Mouse (Mus musculus): ENCODE results near the gene Arhgef10l.

The Arhgef10l gene

DNA sequence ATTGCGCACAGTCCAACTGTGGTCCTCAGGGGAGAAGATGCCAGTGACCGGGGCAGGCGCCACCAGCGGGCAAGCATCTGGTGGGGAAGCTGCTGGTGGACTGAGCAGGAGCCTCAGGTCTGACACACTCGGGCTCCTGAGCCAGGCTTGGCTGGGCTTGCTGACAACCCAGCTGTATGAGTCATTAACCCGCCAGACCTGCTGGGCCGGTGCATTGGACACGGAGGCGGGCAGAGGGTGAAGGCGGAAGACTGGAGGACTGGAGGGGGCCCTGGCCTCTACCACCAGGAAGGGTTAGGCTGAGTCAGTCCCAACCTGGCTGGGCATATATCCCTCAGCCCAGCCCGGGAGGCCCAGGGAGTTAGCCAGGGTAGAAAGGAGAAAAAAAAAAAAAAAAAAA is at the start of gene Arhgef10l:
Arhgef10l (minus strand) TSS at position 253 of the 400 bp plus-strand sequence.
- DNase-seq (ENCODE audit: low read depth, low spot score) = no peak

DNA sequence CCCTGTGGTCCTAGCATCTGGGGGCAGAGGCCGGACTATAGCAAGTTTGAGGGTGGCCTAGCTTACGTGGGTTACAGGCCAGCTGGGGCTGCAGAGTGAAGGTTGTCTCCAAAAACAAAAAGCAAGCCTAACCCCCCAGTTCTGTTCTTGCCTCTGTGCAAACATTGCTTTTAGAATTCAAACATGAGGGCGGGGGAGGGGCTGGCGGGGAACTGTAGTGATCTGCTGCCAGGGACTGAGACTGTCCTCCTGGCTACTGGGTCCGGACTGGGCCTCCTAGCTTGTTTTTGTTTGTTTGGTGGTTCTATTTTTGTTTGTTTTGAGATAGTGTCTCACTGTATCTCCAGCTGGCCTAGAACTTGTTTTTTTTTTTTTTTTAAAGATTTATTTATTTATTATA is 48.8 kb upstream of the Arhgef10l start:
- no peak for DNase-seq (ENCODE audit: low read depth, low spot score)

DNA sequence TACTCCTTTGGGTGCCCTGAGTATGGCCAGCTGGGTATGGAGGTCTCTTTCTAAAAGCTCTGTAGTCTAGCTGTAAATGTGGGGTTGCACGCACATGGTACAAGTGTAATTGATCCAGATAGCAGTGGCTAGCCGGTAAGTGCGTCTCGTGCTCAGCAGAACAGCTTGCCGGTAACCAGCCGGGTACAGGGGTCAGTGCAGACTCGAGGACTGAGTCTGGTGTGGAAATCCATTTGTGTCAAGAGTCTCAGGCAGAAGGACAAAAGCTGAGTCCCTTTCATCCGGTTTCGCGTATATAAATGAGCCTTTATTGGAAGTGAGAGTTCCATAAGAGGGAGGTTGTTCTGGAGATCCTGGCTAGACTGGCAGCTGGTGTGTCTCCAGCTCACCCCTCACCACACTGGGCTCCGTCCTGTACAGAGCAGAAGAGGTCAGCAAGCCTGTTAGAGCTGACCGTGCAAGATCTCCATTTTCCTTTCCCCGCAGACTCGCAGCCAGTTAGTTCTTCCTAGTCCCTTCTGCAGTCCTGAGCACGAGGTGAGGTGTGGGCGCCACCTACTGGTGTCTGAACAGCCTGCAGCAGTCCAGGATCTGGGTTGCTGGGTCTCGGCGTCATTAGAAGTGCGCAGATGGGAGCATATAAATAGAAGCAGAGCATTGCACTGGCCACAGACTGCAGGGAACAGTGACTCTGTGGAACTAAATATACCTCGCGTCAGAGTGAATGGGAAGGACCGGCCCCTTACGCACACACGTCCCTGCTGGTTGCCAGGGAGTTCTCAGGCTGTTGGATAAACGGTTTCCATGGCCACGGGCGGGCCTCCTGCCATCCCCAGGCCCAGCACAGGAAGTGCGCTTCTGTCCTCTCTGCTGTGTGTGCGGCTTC is 47.9 kb upstream of the Arhgef10l start:
- DNase-seq (ENCODE audit: low read depth, low spot score) = peak; percentile 92

DNA sequence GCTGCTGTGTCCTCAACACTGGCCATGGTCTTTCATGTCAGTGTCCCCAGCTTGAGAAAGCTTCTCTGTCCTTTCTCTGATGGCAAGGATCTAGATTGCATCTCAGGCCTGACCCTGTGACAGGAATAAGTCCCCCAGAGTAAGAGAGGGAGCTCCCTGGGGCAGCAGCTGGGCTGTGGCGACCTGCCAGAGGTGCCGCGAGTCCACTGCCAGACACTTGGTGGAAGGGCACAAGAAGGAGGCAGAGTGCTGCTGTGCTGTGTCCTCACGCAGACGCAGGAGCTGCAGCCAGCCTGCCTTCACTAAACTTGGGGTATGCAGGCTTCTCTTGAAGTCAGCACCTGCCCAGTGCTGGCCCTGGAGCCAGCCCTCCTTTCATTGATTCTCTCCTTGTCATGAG is 45.5 kb upstream of the Arhgef10l start:
- DNase-seq (ENCODE audit: low read depth, low spot score) = no peak

DNA sequence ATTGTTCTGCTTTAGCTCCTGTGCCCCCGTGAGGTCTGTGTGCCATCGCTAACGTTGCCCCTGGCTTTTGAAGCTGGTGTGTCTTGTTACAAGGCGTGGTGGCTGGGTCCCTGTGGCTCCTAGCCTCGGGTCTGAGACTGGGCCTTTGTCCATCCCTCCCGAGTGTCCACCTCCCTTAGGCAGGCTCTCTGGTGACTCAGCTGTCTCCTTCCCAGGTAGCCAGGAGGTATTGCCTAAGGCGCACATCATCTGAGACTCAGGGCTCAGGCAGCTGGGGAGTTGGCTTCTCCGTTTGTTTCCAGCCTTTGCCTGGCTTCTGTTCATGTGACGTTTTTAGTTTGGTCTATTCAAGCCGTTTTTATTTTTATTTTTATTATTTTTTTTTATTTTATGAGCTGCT is 45.0 kb upstream of the Arhgef10l start:
- no peak for DNase-seq (ENCODE audit: low read depth, low spot score)

DNA sequence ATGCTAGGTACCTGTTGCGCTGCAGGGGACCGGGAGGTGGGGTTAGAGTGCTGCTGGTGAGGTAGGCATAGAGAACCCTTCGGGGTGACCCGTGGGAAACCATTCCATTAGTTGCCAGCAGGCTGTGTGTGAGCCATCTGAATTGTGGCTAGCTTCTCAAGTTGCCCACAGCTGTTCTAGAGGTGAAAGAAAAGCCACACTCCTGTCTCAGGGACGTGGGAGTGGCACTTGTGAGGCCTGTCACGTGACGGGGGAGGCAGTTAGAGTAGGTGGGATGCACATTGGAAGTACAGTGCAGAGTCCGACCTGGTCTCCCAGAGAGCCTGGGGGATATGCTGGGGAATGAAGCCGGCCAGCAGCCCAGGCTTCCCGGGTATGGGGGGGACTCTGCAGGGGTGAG is 43.8 kb upstream of the Arhgef10l start:
- no peak for DNase-seq (ENCODE audit: low read depth, low spot score)

DNA sequence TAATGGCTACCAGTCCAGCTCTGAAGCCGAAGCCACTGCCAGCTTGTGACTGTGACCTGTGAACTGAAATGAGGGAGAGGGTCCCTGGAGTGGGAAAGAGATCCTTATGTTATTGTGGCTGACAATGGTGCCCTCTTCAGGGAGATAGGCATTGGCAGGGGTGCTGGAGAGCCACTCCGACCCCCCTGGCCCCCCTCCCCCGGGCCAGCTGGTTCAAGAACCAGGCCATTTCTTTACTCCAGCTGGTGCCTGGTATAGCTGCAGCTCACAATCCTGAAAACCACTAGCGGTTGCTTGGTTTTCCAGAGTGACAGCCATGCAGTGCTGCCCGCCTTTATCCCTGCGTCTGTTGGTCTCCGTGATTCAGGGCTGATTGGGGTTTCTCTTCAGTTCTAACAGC is 43.3 kb upstream of the Arhgef10l start:
- DNase-seq (ENCODE audit: low read depth, low spot score) = no peak

DNA sequence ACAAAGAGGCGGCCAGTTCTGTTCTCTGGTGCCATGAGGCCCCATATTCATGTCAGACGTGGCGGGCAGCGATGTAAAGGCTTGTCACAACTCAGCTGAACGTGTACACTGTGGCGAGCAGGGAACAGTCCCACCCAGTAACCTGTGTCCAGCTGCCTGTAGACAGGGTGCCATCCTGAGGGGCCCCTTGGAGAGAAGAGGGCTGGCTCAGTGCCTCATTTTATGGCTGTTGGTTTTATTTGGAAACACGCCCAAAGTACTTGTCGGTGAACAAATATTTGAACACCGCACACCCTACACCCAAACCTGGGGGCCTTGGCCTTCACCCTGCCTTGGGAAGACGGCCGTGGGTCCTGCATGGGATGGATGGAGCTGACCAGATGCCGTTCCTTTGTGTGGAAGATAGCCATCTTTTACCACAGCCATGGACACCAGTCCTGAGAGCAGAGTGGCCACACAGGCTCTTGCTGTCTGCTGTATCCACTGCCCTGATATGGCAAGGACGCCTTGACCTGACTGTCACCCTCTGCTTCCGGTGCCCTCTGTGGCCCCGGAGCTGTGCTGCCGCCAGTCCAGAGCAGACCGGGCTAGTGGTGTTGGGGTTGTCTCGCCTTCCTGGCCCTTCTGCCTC is 42.6 kb upstream of the Arhgef10l start:
- no peak for DNase-seq (ENCODE audit: low read depth, low spot score)

DNA sequence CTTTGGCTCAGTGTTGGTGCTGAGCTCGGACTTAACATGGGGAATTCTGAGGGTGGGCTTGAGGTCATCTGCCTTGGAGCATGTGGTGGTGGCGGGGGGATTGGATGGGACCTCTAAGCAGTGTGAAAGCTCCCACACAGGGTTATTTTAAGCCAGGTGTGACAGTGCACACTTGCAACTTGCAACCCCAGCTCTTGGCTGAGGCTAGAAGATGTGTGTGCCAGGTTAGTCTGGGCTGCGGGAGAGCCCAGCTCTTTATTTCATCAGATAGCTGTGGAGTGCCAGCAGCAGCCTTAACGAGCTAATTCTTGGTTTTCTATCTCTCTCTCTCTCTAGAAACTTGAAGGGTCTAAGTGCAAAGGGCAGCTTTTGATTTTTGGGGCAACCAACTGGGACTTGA is 41.8 kb upstream of the Arhgef10l start:
- no peak for DNase-seq (ENCODE audit: low read depth, low spot score)

DNA sequence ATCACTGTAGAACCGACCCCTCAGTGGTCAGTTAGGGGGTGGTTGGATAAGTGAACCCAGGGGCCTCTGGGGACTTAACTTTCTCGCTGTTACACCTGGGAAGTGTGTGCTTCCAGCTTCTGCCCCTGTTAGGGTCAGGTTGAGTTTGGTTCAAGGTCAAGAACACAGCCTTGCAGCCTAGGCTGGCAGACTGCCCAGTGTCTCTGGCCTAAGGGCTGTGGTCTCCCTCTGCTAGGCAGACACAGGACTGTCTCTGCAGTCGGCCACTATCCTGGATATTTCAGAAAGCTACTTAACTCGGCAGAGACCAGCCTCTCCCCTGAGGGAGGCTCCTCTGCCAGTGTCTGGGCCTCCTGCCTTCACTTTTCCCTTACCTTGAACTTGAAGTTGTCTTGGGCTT is 38.4 kb upstream of the Arhgef10l start:
- no peak for DNase-seq (ENCODE audit: low read depth, low spot score)

DNA sequence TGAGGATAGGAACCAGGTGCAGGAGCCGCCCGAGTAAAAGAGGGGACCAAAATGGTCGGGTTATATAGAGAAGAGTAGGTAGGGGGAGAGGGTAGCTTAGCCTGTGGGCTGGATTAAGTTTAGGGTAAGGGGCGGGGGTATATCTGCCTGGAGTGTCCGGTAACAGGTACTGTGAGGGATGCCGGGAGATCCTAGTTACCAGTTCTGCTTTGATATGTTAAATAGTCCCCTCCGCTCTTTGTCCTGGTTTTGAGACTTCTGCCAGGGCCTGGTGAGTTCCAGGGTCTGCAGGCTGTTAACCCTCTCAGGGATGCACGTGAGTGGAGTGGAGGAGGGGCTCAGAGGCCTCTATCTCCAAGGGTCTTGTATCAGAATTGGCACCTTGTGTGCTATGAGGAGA is 37.8 kb upstream of the Arhgef10l start:
- no peak for DNase-seq (ENCODE audit: low read depth, low spot score)

DNA sequence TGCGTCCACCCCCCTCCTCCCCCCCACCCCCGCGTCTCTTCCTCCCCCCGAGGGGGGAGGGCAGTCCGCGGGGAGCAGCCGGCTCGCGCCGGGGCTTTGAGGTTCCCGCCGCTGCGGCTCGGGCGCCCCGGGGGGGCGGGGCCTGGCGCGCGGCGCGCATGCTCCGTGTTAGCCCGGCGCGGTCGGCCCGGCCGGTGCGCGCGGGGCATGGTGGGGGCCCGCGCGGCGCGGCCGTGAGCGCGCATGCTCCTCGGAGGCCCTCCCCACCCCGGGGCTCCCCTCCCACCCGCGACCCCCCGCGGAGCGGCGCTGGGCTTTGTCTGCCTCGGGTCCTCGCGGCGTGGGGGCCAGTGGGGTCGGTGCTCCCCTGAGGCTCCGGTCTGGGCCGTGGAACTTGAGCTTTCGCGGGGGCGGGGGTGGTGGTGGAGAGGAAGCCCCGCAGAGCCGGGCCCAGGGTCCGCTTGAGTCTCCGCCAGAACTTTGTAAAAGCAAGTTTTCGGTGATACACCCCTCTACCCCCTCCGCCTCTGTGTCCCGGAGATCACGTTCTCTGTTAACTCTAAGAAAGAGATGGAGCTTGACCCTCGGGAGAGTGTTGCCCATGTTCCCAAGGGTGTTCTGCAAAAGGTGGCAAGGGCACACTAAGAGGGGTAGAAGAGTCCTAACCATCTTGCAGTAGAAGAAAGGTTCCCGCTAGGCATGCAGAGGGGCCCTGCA is 37.0 kb upstream of the Arhgef10l start:
- peak; percentile 89 for DNase-seq (ENCODE audit: low read depth, low spot score)

DNA sequence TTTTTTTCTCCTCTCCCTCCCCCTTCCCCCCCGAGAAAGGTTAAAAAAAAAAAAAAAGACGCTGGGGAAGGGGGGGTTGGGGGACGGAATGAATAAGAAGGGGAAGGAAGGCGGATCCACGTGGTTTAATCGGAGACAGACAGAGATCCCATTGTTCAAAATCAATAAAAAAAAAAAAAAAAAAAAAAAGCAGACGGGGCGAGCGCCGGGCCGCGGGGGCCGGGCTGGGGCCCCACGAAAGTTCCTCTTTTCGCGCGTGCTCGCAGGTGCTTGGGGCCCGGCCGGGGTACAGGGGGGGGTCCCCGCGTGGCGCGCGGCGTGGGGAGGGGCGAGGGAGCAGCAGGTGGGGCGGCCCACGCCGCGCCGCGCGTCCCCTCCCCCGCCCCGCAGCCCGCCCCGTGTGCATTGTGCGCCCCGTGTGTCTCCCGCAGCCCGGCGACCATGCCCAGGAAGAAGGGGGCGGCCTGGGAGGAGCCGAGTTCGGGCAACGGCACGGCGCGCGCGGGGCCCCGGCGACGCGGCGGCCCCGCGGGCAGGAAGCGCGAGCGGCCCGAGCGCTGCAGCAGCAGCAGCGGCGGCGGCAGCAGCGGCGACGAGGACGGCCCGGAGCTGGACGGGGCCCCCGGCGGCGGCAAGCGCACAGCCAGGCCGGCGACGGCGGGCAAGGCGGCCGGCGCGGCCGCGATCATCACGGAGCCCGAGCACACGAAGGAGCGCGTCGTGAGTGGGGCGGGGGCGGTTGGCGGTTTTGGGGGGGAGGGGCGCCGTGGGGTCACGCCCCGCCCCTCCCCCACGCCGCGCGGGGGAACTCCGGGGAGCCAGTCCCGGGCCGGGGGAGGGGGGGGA is 36.1 kb upstream of the Arhgef10l start:
- peak; percentile 84 for DNase-seq (ENCODE audit: low read depth, low spot score)

DNA sequence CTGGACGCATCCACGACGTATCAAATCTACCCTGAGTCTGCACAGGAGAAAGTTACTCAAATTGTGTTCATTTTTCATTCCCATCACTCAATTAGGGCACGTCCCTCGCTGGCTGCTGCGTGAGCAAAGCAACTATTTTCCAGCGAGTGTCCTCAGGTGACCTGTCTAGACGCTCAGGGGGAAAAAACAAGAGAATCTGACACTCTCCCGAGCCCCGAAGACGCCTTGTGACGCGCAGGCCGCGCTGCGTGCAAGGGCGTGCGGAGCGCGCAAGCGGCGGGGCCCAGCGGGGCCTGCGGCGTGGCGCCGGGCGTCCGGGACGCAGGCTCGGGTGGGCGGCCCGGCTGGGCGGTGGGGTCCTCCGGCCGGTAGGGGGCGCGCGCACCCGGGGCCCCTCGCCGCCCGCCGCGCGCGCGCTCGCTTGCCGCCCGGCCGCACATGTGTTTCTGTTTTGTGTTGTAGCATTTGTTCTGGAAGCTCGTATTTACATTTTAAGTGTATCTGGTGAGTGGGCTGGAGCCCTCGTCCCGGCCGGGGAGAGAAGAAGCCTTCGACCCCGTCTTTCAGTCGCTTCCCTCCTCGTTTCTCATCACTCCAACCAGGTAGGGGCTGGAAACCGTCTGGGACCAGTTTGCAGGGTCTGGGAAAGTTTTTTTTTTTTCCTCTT is 35.4 kb upstream of the Arhgef10l start:
- DNase-seq (ENCODE audit: low read depth, low spot score) = peak; percentile 91

DNA sequence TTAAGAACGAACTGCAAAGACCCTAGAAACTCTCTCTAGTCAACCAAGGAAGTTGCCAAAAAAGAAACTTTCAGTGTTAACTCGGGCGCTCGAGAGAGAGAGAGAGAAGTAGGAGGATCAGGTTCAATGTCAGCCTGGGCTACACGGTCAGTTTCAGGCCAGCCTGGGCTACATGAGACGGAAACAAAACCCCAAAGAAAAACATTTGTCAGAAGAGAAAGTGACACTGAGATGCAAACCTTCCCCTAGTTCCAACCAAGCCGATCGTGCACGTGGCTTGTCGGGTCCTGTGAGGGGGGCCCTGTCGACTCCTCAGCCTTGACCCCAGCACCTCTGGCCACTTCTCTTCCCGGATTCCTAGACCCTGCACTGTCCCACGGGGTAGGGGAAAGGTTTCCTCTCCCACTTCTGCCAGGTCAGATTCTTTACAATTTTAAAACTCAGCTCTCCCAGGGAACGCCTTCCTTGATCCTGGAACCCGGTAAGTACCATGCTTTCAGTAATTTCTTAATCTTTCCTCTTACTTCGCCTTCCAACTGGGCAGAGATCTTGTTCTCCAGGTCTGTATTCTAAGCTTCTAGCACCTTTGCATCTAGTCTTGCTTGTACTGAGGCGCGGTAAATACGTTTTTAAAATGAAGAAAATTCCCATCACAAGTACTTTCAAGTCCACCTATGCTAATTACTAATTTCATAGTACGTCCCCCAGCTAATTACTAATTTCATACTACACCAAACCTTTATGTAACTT is 34.6 kb upstream of the Arhgef10l start, which contains the start of gene Rcc2:
Rcc2 (plus strand) TSS at position 273 of the 750 bp plus-strand sequence.
- DNase-seq (ENCODE audit: low read depth, low spot score) = peak; percentile 61

DNA sequence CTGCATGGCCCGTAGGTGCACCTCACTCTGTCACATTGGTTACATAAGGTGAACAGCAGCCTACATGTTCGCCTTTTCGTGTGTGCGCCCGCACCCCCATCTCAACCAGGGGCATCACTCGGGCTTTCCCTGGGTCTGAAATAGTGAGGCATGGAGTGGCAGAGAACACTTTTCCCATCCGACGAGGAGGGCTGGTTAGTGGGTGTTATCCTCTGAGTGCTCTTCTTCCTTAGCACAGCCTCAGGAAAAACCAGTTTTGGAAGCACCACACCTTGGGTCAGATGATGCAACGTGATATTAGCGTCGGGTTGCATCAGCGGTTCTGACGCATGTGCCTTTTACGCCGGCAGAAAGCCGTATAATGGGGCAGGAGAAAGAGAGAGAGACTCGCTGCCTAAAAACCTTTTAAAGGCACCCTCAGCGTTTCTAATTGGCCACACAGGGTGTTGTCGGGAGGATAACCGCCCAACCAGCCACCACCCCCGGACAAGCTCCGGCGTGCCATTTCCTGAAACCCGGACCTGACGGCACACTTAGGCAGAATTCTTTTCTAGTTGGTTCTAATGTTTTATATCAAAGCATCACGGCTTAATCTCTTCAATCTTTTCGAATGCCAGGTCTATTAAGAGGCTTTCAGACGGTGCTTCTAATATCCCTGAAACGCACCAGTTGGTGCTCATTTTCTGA is 33.8 kb upstream of the Arhgef10l start:
- DNase-seq (ENCODE audit: low read depth, low spot score) = peak; percentile 88

DNA sequence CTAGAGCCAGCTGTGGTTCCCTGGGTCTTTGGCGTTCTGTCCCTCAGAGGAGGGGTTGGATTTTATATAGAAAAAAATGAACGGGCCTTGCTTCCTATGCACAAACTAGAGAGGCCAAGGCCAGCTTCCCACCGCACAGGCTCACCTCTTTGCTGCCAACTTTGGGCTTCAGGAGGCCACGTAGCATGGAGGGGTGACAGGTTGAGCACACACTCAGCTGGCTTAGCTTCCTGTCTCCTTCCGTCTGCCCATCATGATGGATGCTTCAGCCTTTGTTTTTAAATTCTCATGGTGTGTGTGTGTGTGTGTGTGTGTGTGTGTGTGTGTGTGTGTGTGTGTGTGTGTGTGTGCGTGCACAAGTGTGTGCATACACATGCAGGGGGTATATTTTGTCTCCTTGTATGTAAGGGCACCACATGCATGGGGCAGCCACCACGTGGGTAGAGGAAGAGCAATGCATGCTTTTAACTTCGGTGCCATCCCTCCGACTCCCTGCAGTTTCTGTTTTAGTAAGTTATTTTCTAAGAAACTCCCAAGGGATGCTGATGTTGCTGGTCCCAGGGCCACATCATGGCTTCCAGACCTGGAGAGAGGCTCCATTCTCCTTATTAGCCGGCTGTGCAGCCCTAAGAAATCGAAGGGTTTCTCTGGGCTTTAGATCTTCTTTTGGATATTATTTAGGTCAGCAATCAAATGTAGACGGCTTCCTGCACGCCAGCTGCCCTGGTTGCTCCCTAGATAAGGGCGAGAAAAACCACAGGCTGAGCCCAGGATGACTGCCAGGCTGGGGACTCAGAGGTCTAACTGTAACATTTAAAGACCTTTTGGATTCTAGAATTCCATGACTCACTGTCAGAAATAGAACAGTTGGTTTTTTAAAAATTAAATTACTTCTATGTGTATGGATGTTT is 30.1 kb upstream of the Arhgef10l start:
- no peak for DNase-seq (ENCODE audit: low read depth, low spot score)

DNA sequence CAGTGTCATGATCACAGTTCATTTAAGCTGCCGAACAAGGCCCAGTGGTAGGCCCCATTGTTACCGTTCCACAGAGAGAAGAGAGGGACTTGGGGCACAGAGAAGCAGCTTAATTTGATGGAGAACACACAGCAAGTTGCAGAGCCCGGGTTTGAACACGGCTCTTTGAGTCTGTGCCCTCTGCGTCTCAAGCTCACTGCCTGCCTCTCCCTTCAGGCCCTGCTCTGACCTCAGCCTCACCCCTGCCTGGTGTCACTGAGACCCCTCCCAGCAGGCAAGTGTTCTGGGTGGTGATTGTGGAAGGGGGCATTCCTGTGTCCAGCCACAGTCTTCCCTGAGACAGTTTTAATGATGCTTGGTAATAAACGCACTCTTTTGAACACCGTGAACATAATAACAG is 29.3 kb upstream of the Arhgef10l start:
- no peak for DNase-seq (ENCODE audit: low read depth, low spot score)

Data from CD4-positive, CD25-positive, alpha-beta regulatory T cell, adult 2 months (primary cell).